Mouse (Mus musculus) cerebellum, postnatal 36 days (tissue): ENCODE data around the gene Dnttip2.

Experiments
- DNase-seq, 2 experiments: peaks; one replicate each; pipeline ENCODE4 v3.0.0; 2021 to 2022; ENCODE audit warnings: mixed read lengths in 2 of 2

Dnttip2 gene

GRCm38 (mm10) chr3:122290696-122291095 lies 16.5 kb downstream of the Dnttip2 start:
- DNase-seq, result no peak

DNA sequence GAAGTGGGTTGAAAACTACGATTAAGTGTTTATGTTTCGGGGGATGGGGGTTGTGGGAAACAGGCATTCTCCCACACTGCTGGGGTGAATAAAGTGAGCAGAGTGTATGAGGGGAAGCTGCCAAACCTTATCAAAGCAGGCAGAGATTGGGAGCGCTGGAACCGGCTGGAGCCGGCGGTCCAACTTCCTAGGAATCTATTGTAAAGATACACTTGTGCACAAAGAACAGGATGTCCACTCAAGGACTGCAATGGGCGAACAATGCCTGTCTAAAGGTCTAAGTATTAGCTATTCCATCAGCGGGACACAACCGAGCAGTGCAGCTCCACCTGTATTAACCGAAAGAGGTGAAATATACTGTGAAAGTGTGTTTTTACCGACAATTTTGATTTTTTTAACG lies 17.6 kb downstream of the Dnttip2 start:
- no peak for DNase-seq

GRCm38 (mm10) chr3:122292300-122293222 lies 18.4 kb downstream of the Dnttip2 start:
- peak; percentile 89 to 95 for DNase-seq

DNA sequence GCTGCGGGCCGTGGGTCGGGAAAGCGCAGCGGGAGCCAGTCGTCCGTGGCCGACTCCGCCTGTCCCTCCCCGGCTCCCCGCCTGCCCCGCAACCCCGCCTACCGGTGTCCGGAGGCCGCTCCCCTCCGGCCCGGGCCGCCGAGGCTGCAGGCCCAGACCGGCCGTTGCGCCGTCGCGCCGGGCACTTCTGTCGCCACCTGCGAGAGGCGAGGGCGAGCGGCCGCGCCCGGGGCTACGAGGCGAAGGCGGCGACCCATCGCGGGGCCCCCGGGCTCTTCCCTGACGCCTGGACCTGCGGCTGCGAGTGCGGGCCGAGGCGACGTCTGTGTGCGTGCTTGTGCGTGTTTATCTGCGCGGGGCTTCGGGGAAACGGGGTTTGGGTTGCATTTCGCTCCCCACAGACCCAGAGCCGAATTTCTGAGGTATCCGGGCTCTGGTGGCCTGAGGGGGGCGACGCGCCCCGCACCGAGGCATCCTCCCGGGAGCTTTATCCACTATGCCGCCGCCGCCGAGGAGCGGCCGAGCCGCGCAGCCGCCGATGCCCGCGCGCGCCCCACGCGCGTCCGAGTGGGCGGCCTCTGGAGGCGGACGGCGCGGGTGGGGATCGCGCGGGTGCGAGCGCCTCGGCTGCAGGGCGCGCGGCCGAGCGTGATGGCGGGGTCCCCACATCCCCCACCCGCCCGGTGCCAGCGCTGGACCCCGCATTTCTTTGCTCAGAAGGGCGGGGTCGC lies 19.2 kb downstream of the Dnttip2 start:
- DNase-seq, result peak; percentile 70 to 80

- DNase-seq, result peak; percentile 88 to 90
Measured at GRCm38 (mm10) chr3:122293954-122294850, 20.0 kb downstream of the Dnttip2 start, which contains the start of gene Bcar3. Bcar3 (plus strand) TSS chr3:122294136.

- DNase-seq, result peak; percentile 34
Measured at GRCm38 (mm10) chr3:122295511-122295910, 21.3 kb downstream of the Dnttip2 start.

DNA sequence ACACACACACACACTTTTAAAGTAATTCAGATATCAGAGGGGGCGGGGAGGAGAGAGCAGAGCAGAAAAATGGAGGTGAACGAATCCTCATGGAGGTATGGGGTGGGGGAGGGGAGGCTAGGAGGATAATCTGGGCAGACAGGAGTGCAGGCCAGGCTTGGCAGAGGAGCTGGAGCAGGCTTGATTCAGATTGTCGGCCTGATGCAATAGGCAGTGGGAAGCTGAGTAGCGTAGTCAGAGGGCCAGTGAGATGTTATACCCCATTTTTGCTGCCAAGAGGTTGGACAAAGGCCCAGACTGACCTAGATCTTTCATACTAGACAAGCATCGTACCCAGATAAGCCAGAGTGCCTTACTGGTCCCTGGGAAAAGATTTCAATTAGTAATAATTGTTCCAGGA lies 22.8 kb downstream of the Dnttip2 start:
- DNase-seq, result peak in 1 of 2 experiments; percentile 17

- no peak for DNase-seq
Measured at GRCm38 (mm10) chr3:122300983-122301919, 27.1 kb downstream of the Dnttip2 start.

DNA sequence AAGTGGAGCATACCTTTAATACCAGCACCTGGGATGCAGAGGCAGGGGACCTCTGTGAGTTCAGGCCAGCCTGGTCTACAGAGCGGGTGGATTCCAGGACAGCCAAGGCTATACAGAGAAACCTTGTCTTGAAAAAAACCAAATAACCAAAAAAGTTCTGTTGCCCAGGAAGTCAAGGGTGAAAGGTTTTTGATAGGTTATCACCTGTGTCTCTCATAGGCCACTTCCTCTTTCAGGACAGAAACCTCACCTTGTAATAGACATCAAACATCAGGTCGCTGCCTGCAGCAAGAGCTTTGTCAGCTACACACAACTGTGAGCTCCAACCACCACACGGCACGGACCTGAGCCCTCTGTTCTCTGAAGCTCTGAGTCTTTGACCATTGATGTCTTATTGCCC lies 30.4 kb downstream of the Dnttip2 start:
- DNase-seq, result no peak

GRCm38 (mm10) chr3:122307894-122308671 lies 33.9 kb downstream of the Dnttip2 start:
- no peak for DNase-seq

DNA sequence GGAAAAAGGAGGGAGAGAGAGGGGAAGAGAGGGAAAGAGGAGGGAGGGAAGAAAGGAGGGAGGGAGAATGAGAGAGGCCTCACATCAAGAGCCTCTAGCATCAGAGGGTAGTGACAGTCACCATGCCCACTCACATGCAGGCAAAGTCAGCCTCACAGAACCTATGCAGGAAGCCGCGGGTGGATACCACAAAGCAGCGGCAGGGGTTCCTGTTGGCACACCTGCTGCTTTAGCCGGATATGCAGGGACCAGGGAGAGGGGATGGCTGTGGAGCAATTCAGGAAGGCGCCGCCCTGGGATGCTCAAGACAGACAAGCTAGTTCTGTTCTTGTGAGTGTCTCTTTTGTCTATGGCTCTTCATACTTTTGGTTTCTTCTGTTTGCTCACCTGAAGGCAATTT lies 34.8 kb downstream of the Dnttip2 start:
- DNase-seq, result no peak

DNA sequence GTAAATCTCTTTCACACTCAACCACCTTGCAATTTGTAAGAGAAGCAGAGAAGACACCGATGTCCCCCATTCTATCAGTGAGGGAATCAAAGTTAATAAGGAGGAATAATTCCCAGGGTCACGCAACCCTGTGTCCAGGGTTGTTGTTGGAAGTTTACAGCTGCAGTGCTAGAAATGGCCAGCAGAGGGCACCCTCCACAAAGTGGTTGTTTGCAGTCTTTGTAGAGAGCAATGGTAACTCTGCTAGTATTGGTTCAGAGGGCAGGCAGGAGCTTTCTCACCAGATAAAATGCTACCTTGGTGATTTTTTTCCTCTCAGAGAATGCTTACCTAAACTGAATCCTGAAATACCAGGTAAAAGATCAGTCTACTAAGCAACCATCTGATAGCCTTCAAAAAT lies 37.9 kb downstream of the Dnttip2 start:
- peak; percentile 88 to 94 for DNase-seq

DNA sequence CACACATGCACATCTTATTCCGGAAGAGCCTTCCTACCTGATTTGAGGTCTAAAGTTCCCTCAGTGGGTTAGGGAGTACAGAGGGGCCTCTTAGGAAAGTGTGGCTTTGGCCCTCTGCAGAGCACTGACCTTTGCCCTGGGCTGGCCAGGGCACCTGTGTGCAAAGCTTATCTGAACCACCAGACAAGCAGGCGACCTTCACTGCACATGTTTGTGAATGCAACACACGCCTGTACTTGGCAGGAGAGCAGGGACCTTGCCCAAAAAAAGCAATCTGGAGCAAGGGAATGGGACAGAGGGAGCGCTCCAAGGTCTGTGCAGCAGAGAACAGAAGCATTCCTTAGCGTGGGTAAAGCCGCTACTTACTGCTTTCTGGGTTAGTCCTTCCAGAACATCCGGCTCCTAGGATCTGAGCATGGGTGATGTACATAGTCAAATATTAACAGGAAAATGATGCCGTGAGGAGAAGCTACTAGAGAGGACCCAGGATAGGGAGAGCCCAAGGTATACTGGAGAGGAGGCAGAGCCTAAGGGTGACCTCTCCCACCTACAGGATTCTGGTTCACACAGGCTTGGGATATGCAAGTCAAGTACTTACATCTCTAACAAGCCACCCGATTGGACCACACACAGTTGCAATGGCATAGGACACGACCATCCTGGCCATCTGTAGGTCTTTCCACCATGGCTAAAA lies 38.9 kb downstream of the Dnttip2 start:
- no peak for DNase-seq

GRCm38 (mm10) chr3:122313936-122314335 lies 39.7 kb downstream of the Dnttip2 start:
- no peak for DNase-seq

DNA sequence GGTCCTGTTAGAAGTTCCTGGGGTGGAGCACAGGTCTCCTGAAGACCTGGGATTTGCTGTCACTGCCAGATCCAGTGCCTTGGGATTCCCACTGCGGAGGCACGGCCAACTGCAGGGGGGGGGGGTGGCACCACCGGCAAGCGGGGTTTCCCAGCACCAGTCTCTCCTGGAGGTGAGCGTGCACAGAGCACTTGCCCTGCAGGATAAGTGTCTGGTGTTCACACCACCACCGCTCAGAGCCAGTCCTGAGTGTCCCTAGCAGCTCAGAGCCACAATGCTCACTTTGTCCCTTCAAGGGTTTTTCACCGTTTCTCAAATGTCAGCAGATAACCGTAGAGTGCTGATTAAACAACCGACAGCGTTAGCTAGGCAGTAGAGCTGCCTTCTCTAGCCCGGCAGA lies 42.4 kb downstream of the Dnttip2 start:
- DNase-seq, result no peak

DNA sequence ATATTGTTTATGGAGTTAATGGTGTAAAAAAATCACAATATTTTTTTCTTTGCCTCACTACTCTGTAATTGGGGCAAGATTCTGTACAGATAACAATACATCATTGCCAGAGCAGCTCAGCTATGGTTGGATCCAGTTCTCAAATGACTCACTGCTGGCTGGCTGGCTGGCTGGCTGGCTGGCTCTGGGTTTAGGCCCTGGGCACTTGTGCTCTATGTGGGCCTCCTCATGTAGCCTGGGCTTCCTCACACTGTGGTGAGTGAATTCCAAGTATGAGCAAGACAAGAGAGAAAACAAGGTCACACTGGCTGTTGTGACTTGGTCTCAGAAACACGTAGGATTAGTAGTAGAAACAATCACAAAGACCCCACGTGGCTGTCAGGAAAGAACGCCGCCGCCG lies 43.2 kb downstream of the Dnttip2 start:
- no peak for DNase-seq

DNA sequence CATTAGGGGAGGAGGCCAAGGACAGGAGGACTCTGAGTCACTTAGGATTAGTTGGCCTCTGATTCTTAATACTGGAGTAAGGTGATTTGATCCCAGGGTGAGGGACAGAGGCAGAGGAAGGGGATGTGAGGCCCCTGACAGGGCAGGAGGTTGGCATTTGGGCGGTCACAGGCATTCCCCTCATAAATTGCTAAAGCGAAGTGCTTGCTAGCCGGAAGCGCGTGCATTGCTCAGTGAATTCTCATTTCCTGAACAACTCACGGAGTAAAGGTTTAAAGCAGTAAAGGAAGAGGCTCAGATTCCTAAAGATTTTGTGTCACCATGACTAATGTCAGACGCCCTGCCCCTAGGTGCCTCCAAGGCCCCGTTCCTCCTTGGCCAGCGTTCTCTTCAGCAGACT lies 48.0 kb downstream of the Dnttip2 start:
- DNase-seq, result no peak

GRCm38 (mm10) chr3:122323841-122324240 lies 49.7 kb downstream of the Dnttip2 start:
- DNase-seq, result no peak

GRCm38 (mm10) chr3:122324528-122324927 lies 50.3 kb downstream of the Dnttip2 start:
- no peak for DNase-seq

- DNase-seq, result no peak
Measured at GRCm38 (mm10) chr3:122330484-122330883, 56.3 kb downstream of the Dnttip2 start.
